Mouse (Mus musculus): Measurements from ENCODE around the gene Banf2. TPM values are rescaled to one million over a fixed set of nuclear protein-coding genes. Genes with fewer than 3 reads are reported as not detected.
A peak's percentile ranks its signal among the peaks of the same experiment; 100 is the strongest.

Gene Banf2
- not detected in 2 replicates for polyA plus RNA-seq (2012; rRNA removed)

DNA sequence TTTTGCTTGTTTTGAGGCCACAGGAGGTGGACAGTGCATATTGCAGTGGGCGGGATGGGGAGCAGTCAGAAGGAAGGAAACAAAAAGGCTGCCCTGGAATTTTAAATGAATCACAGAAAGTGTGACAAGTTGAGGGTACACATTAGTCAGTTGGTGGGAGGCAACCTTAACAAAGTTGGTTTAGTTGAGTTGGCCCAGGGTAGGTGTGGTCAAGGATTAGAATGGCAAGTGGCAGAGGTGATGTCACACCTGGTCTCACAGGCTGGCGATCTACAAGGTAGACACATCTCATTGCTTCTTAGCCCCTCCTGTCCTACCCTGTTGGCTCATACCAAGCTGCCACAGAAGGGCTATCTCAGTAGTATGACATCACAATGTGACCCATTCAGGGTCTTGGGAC, at the start of gene Banf2:
Banf2 (plus strand) TSS at position 396 of the 400 bp plus-strand sequence.
- TF ChIP-seq POLR2A (IDR thresholded peaks at IDR 0.05; ENCODE audit: low read depth, low read length) (no peak), CTCF (IDR thresholded peaks at IDR 0.05; ENCODE audit: extremely low read depth, insufficient read length, insufficient replicate concordance, low read depth, low read length) (no peak)
- Histone ChIP-seq H3K27me3 (ENCODE audit: control insufficient read depth, insufficient read depth, low read length) (no peaks in the 10 kb centered on the region), H3K4me3 (ENCODE audit: low read depth, low read length) (no peak within 1 kb of the TSS), H3K36me3 (ENCODE audit: control insufficient read depth, insufficient read depth, low read length) (no peaks in the 10 kb centered on the region), H3K27ac (ENCODE audit: insufficient read depth, low read depth, low read length) (no peak within 1 kb of the TSS), H3K4me1 (ENCODE audit: control insufficient read depth, insufficient read depth, insufficient read length, low read length) (no peaks in the 10 kb centered on the region)
- 96% methylated on average over 2 of the region's 2 CpGs for WGBS

DNA sequence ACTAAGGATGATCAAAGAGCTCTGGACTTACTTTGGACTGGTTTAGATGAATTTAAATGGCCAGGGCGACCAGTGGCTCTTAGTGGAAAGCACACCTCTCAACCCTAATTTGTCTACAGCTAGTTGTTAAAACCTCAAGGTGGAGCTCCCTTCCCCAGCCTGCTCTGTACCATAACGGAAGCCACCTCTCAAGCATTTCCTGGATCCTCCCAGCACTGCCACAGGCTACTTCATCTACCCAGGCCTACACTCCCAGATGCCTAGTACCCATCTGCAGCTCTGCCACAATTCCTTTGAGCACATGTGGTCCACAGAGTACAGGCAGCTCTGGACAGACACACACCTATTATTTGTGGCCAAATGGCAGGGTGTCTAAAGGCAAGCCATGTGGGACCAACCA, 49.4 kb upstream of the Banf2 start:
- Histone ChIP-seq H3K27me3 (ENCODE audit: control insufficient read depth, insufficient read depth, low read length) (no peaks in the 10 kb centered on the region), H3K4me1 (ENCODE audit: control insufficient read depth, insufficient read depth, insufficient read length, low read length) (no peaks in the 10 kb centered on the region), H3K27ac (ENCODE audit: insufficient read depth, low read depth, low read length) (no peak overlapping the region), H3K36me3 (ENCODE audit: control insufficient read depth, insufficient read depth, low read length) (peaks cover 70% of the 10 kb centered on the region), H3K4me3 (ENCODE audit: low read depth, low read length) (no peak overlapping the region)
- no peak for TF ChIP-seq CTCF (IDR thresholded peaks at IDR 0.05; ENCODE audit: extremely low read depth, insufficient read length, insufficient replicate concordance, low read depth, low read length)
- no peak for TF ChIP-seq POLR2A (IDR thresholded peaks at IDR 0.05; ENCODE audit: low read depth, low read length)
- WGBS, result 51% methylated on average over 2 of the region's 2 CpGs

DNA sequence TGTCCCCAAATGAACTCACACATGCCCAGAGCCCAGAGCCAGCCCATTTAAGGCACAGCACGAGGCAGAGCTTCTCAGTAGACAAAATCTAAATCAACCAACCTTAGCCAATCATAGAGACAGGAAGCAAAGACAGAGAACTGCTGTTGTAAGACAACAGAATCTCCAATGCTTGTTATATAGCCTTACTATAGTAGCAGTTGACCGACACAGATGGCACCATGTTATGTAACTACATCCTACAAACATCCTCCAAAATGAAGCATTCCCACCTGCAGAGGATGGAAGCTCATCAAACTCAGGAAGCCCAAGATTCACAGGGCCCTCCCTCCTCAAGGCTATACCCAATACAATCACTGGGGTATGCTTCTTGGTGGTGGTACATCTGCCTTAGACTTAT, 45.4 kb upstream of the Banf2 start:
- WGBS, result 54% methylated on average over 2 of the region's 2 CpGs
- Histone ChIP-seq H3K4me1 (ENCODE audit: control insufficient read depth, insufficient read depth, insufficient read length, low read length) (peaks cover 18% of the 10 kb centered on the region), H3K36me3 (ENCODE audit: control insufficient read depth, insufficient read depth, low read length) (peaks cover 50% of the 10 kb centered on the region), H3K27me3 (ENCODE audit: control insufficient read depth, insufficient read depth, low read length) (no peaks in the 10 kb centered on the region), H3K4me3 (ENCODE audit: low read depth, low read length) (no peak overlapping the region), H3K27ac (ENCODE audit: insufficient read depth, low read depth, low read length) (no peak overlapping the region)
- no peak for TF ChIP-seq CTCF (IDR thresholded peaks at IDR 0.05; ENCODE audit: extremely low read depth, insufficient read length, insufficient replicate concordance, low read depth, low read length)
- no peak for TF ChIP-seq POLR2A (IDR thresholded peaks at IDR 0.05; ENCODE audit: low read depth, low read length)

GRCm38 (mm10) chr2:143988016-143988415, 44.8 kb upstream of the Banf2 start:
- 68% methylated on average over 3 of the region's 3 CpGs for WGBS
- H3K4me1 ChIP-seq (ENCODE audit: control insufficient read depth, insufficient read depth, insufficient read length, low read length), result peaks cover 21% of the 10 kb centered on the region
- no peaks in the 10 kb centered on the region for H3K27me3 ChIP-seq (ENCODE audit: control insufficient read depth, insufficient read depth, low read length)
- H3K27ac ChIP-seq (ENCODE audit: insufficient read depth, low read depth, low read length), result no peak overlapping the region
- H3K36me3 ChIP-seq (ENCODE audit: control insufficient read depth, insufficient read depth, low read length), result peaks cover 46% of the 10 kb centered on the region
- TF ChIP-seq POLR2A (IDR thresholded peaks at IDR 0.05; ENCODE audit: low read depth, low read length), result no peak
- no peak overlapping the region for H3K4me3 ChIP-seq (ENCODE audit: low read depth, low read length)

- WGBS, result 11% methylated on average over 1 of the region's 1 CpGs
- TF ChIP-seq CTCF (IDR thresholded peaks at IDR 0.05; ENCODE audit: extremely low read depth, insufficient read length, insufficient replicate concordance, low read depth, low read length) (no peak), POLR2A (IDR thresholded peaks at IDR 0.05; ENCODE audit: low read depth, low read length) (no peak)
Observed at GRCm38 (mm10) chr2:143990997-143991396, 41.9 kb upstream of the Banf2 start.

GRCm38 (mm10) chr2:143991964-143992672, 40.7 kb upstream of the Banf2 start:
- H3K27me3 ChIP-seq (ENCODE audit: control insufficient read depth, insufficient read depth, low read length), result no peaks in the 10 kb centered on the region
- 81% methylated on average over 7 of the region's 7 CpGs for WGBS
- peak overlapping the region; percentile 68 for H3K27ac ChIP-seq (ENCODE audit: insufficient read depth, low read depth, low read length)
- H3K36me3 ChIP-seq (ENCODE audit: control insufficient read depth, insufficient read depth, low read length), result peaks cover 18% of the 10 kb centered on the region
- TF ChIP-seq CTCF (IDR thresholded peaks at IDR 0.05; ENCODE audit: extremely low read depth, insufficient read length, insufficient replicate concordance, low read depth, low read length), result no peak
- TF ChIP-seq POLR2A (IDR thresholded peaks at IDR 0.05; ENCODE audit: low read depth, low read length), result no peak
- peaks cover 25% of the 10 kb centered on the region for H3K4me1 ChIP-seq (ENCODE audit: control insufficient read depth, insufficient read depth, insufficient read length, low read length)
- no peak overlapping the region for H3K4me3 ChIP-seq (ENCODE audit: low read depth, low read length)

More at GRCm38 (mm10) chr2:143990997-143991396, 41.9 kb upstream of the Banf2 start:
- Histone ChIP-seq H3K27ac (ENCODE audit: insufficient read depth, low read depth, low read length) (peak overlapping the region; percentile 26; the same call in 1 of the 2 replicates), H3K36me3 (ENCODE audit: control insufficient read depth, insufficient read depth, low read length) (peaks cover 20% of the 10 kb centered on the region), H3K27me3 (ENCODE audit: control insufficient read depth, insufficient read depth, low read length) (no peaks in the 10 kb centered on the region), H3K4me3 (ENCODE audit: low read depth, low read length) (no peak overlapping the region), H3K4me1 (ENCODE audit: control insufficient read depth, insufficient read depth, insufficient read length, low read length) (peaks cover 25% of the 10 kb centered on the region)

DNA sequence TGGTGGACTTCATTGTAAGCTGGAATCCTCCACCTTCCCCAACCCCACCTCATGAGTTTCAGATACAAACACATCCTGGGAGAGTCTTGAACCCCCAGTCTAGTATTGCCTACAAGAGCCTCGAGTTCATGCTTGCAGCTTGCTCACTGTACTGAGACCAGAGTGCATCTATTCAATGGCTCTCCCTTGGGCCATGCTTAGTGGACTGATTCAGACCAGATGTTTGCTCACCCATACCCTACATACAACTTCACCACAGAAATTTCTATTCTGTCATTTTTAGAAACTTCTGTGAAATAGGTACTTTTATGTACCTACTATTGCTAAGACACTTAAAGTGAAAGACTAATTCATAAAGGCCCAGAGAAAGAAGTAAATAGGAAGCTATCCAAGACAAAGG, 39.9 kb upstream of the Banf2 start:
- TF ChIP-seq POLR2A (IDR thresholded peaks at IDR 0.05; ENCODE audit: low read depth, low read length) (no peak), CTCF (IDR thresholded peaks at IDR 0.05; ENCODE audit: extremely low read depth, insufficient read length, insufficient replicate concordance, low read depth, low read length) (no peak)
- Histone ChIP-seq H3K36me3 (ENCODE audit: control insufficient read depth, insufficient read depth, low read length) (peaks cover 12% of the 10 kb centered on the region), H3K27ac (ENCODE audit: insufficient read depth, low read depth, low read length) (no peak overlapping the region), H3K4me3 (ENCODE audit: low read depth, low read length) (no peak overlapping the region), H3K27me3 (ENCODE audit: control insufficient read depth, insufficient read depth, low read length) (no peaks in the 10 kb centered on the region), H3K4me1 (ENCODE audit: control insufficient read depth, insufficient read depth, insufficient read length, low read length) (peaks cover 27% of the 10 kb centered on the region)
- WGBS, result 56% methylated on average over 1 of the region's 1 CpGs
